ENCODE assay signal across 7 mouse cellular contexts in the genomic region with DNA sequence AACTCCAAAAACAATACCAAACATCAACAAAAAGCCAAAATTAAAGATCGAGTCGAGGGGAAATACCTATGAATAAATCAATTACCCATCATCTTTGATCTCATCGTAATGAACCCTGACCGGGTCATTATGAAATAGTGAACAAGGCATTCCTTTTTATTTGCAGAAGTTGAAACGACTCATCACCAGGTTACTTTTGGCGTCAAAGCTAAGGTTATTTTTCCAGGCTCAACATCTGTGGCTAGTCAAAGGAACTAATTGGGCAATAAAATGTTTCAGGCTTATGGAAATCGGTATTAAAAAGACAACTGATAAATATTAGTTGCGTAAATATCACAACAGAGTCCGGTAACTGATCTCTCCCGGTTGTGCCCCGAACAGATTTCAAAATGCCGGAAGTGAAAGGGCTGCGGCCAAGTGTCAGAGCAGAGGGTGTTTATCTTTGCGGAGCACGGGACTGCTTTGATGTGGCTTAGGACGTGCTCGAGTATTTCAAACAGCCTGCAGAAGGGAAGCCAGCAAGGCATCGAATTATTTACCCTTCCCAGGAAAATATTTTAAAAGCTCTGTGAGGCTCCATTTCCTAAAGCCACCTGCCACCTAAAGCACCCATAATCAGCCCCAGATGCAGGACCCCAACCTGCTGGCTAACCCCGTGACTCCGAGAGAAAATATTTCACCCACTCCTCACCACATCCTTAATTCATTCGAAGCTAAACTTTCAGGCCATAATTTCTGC.
DNase-seq lines count a peak whose midpoint lies in the region; ATAC-seq and TF ChIP-seq lines count a peak whose summit lies in the region.

No protein-coding gene starts in this region.

- H3K4me3 ChIP-seq in intestine, embryonic 16.5 days (ENCODE audit: low read length), result 0 out of 2 replicates have a peak overlapping the region, but pooled peaks have one; percentile 14
- H3K4me3 ChIP-seq in liver, embryonic 16.5 days (ENCODE audit: low read depth, low read length), result peak overlapping the region; percentile 20; the same call in 1 of the 2 replicates
- H3K4me3 ChIP-seq in thymus, adult 2 months (ENCODE audit: control insufficient read depth, insufficient read depth, low read length), result no peak overlapping the region

- 0 out of 2 replicates have a peak, but pooled peaks cover 5% of the 10 kb centered on the region for H3K4me1 ChIP-seq in intestine, embryonic 16.5 days (ENCODE audit: control insufficient read depth, insufficient read depth, low read length)
- H3K4me1 ChIP-seq in liver, embryonic 16.5 days (ENCODE audit: control insufficient read depth, low read depth, low read length), result no peaks in the 10 kb centered on the region
- H3K4me1 ChIP-seq in thymus, adult 2 months (replicated peaks; ENCODE audit: control insufficient read depth, insufficient read depth, low read length), result no peaks in the 10 kb centered on the region

- no peak for TF ChIP-seq CTCF in thymus, adult 2 months (IDR thresholded peaks at IDR 0.05; ENCODE audit: borderline replicate concordance, control insufficient read depth, extremely low read depth, insufficient read depth, low read length, poor library complexity)

- H3K4me2 ChIP-seq in intestine, embryonic 16.5 days (ENCODE audit: low read depth, low read length), result peak overlapping the region; percentile 38
- H3K4me2 ChIP-seq in liver, embryonic 16.5 days (ENCODE audit: low read depth, low read length), result peak overlapping the region; percentile 41

- WGBS in intestine, embryonic 16.5 days, result 29% methylated on average over 21 of the region's 21 CpGs
- WGBS in liver, embryonic 16.5 days (ENCODE audit: insufficient replicate concordance), result 12% methylated on average over 21 of the region's 21 CpGs
- WGBS in thymus, adult 2 months, result 21% methylated on average over 21 of the region's 21 CpGs

- no peak for TF ChIP-seq POLR2A in thymus, adult 2 months (IDR thresholded peaks at IDR 0.05; ENCODE audit: control insufficient read depth, extremely low read depth, insufficient read depth, low read length, poor library complexity)

- peak; percentile 68; the same call in 1 of the 2 replicates for ATAC-seq in intestine, embryonic 16.5 days
- ATAC-seq in liver, embryonic 16.5 days (ENCODE audit: low read depth), result peak; percentile 54; the same call in 1 of the 2 replicates

- no peaks in the 10 kb centered on the region for H3K9me3 ChIP-seq in intestine, embryonic 16.5 days (ENCODE audit: control insufficient read depth, low read length)
- no peaks in the 10 kb centered on the region for H3K9me3 ChIP-seq in liver, embryonic 16.5 days (replicated peaks; ENCODE audit: control insufficient read depth, low read length)

- no peaks in the 10 kb centered on the region for H3K27me3 ChIP-seq in intestine, embryonic 16.5 days (replicated peaks; ENCODE audit: control insufficient read depth, insufficient read depth, low read length)
- no peaks in the 10 kb centered on the region for H3K27me3 ChIP-seq in liver, embryonic 16.5 days (ENCODE audit: control insufficient read depth, insufficient read depth, low read depth, low read length)
- H3K27me3 ChIP-seq in thymus, adult 2 months (ENCODE audit: control insufficient read depth, insufficient read depth, low read length), result no peaks in the 10 kb centered on the region

- H3K27ac ChIP-seq in intestine, embryonic 16.5 days (ENCODE audit: low read length), result no peak overlapping the region
- no peak overlapping the region for H3K27ac ChIP-seq in liver, embryonic 16.5 days (ENCODE audit: low read length)
- H3K27ac ChIP-seq in thymus, adult 2 months (ENCODE audit: control insufficient read depth, insufficient read depth, low read length), result no peak overlapping the region

- intact Hi-C loops in left cerebral cortex, postnatal 14 days (cut with DNase I), result no loop called here

- no peaks in the 10 kb centered on the region for H3K36me3 ChIP-seq in intestine, embryonic 16.5 days (ENCODE audit: control insufficient read depth, insufficient read depth, low read length)
- no peaks in the 10 kb centered on the region for H3K36me3 ChIP-seq in liver, embryonic 16.5 days (ENCODE audit: control insufficient read depth, insufficient read depth)
- no peaks in the 10 kb centered on the region for H3K36me3 ChIP-seq in thymus, adult 2 months (ENCODE audit: control insufficient read depth, insufficient read depth, low read length)

- no peak overlapping the region for H3K9ac ChIP-seq in intestine, embryonic 16.5 days (ENCODE audit: low read depth, low read length)
- no peak overlapping the region for H3K9ac ChIP-seq in liver, embryonic 16.5 days (ENCODE audit: low read depth, low read length)

- DNase-seq in urinary bladder, postnatal 14 days (ENCODE audit: low spot score), result peak; percentile 4
- DNase-seq in urinary bladder, postnatal 4 days (ENCODE audit: low spot score in 2 of 2), result no peak
- no peak for DNase-seq in left cerebral cortex, postnatal 14 days (ENCODE audit: low spot score in 2 of 2)
- DNase-seq in gastrocnemius, postnatal 10 days, result no peak
- DNase-seq in thymus, adult 2 months, result no peak
